ENCODE assay signal across 8 mouse cellular contexts in the genomic region with DNA sequence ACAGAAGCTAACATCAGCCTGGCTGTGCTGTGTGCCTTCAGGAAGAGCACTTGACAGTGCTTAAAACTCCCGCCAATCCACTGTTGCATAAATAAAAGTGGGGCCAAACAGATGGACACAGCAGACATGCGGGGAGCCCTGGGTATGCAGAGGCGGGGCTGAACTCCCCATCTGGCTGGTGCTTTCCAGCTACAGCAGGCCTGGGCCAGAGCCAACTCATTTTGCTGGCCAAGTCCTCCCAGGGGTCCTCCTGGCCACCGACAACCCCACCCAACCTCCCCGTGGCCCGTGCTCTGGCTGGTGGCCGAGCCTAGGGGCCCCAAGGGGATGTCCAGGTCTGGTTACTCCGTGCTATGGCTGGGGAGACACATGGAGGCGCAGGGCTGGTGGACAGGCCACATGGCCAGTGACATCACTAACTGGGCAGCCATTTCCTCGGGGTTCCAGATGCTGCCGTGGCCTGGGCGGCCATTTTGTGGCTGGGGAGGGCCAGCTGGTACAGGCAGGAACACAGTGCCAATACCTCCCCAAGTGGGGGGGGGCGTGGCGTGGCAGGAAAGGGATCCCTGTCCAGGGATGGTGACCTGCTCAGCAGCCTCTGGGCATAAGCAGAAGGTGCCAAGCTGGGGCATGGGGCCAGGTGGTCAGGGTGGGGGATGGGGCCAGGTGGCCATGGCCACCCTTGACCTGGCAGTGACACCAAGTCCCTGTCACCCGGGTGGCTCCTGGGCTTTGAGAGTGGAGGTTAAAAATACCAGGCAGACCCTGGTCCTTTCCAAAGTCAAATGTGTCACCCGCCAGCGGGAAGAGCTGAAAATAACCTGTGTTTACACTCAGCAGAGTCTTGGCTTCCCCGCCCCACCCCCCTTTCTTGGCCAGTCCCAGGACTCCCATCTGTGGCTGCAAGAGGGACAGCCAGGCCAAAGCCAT. TPM values are rescaled to one million over a fixed set of nuclear protein-coding genes. Genes with fewer than 3 reads are reported as not detected.
DNase-seq lines count a peak whose midpoint lies in the region; TF ChIP-seq lines count a peak whose summit lies in the region.

No protein-coding gene starts in this region.

- H3K4me3 ChIP-seq in testis, adult 2 months (ENCODE audit: control insufficient read depth, low read depth, low read length) = no peak overlapping the region
- peak overlapping the region; percentile 7; the same call in 1 of the 2 replicates for H3K4me3 ChIP-seq in forebrain, embryonic 10.5 days

- H3K27ac ChIP-seq in testis, adult 2 months (ENCODE audit: control insufficient read depth, insufficient read depth, low read depth, low read length) = peak overlapping the region; percentile 77
- peak overlapping the region; percentile 62 for H3K27ac ChIP-seq in forebrain, embryonic 10.5 days

- TF ChIP-seq CTCF in testis, adult 2 months (IDR thresholded peaks at IDR 0.05; ENCODE audit: control insufficient read depth, insufficient read depth, insufficient replicate concordance, low read depth, low read length) = no peak

- intact Hi-C loops in heart, postnatal 10 days (cut with DNase I) = loop anchor here (2.0 kb wide), 1 partner anchor 13 kb away; no protein-coding TSS in a partner anchor

- no peaks in the 10 kb centered on the region for H3K36me3 ChIP-seq in testis, adult 2 months (ENCODE audit: control insufficient read depth, insufficient read depth, low read length)
- no peaks in the 10 kb centered on the region for H3K36me3 ChIP-seq in forebrain, embryonic 10.5 days (replicated peaks)

- H3K27me3 ChIP-seq in testis, adult 2 months (ENCODE audit: control insufficient read depth, insufficient read depth, low read length) = no peaks in the 10 kb centered on the region
- H3K27me3 ChIP-seq in forebrain, embryonic 10.5 days (ENCODE audit: poor library complexity, severe bottlenecking) = peaks cover 27% of the 10 kb centered on the region

- 89% methylated on average over 18 of the region's 18 CpGs for WGBS in forebrain, embryonic 10.5 days

- H3K9me3 ChIP-seq in forebrain, embryonic 10.5 days = no peaks in the 10 kb centered on the region

- TF ChIP-seq POLR2A in testis, adult 2 months (IDR thresholded peaks at IDR 0.05; ENCODE audit: control insufficient read depth, low read depth, low read length) = no peak; the same call in 1 of the 2 replicates

- DNase-seq in testis, postnatal 14 days (ENCODE audit: low spot score) = no peak
- DNase-seq in forebrain, embryonic 10.5 days (ENCODE audit: extremely low spot score, low spot score) = no peak
- DNase-seq in heart, postnatal 10 days = peak; percentile 95 to 96
- DNase-seq in kidney, postnatal 36 days = peak; percentile 90 to 92
- DNase-seq in lung, postnatal 10 days = peak; percentile 90
- peak; percentile 59 for DNase-seq in right cerebral cortex, postnatal 4 days
- no peak for DNase-seq in spleen, adult 12 weeks (ENCODE audit: low spot score)

- peaks cover 39% of the 10 kb centered on the region for H3K4me1 ChIP-seq in testis, adult 2 months (ENCODE audit: control insufficient read depth, insufficient read depth, low read length)
- peaks cover 100% of the 10 kb centered on the region for H3K4me1 ChIP-seq in forebrain, embryonic 10.5 days

RNA-seq across cellular contexts. Expression of gene Smim24, which starts 18.9 kb away (rescaled TPM):
- polyA plus RNA-seq in testis, adult 2 months (2012; rRNA removed) = 3,568 and 3,612 TPM in 2 replicates
- polyA plus RNA-seq in forebrain, embryonic 10.5 days (2016; fragmentation: Nextera tagmentation; extraction: Ambion mirVana) = 1.6 and 1.9 TPM in 2 replicates
- 1 to 10 TPM; 1.3 to 2.2 TPM for total RNA-seq in heart, postnatal 10 days (2021)

RNA-seq across cellular contexts. Expression of gene Gm48552, which starts 22.9 kb away (rescaled TPM):
- polyA plus RNA-seq in testis, adult 2 months (2012; rRNA removed) = 0.65 TPM in 1 of 2 replicates, not detected in the other
- polyA plus RNA-seq in forebrain, embryonic 10.5 days (2016; fragmentation: Nextera tagmentation; extraction: Ambion mirVana) = 0.78 and 1.4 TPM in 2 replicates
- total RNA-seq in heart, postnatal 10 days (2021) = under 1 TPM; 0.77 to 0.98 TPM

RNA-seq across cellular contexts. Expression of gene Gm48551, which starts 27.5 kb away (rescaled TPM):
- 1.2 and 1.6 TPM in 2 replicates for polyA plus RNA-seq in testis, adult 2 months (2012; rRNA removed)
- 2.6 and 3.1 TPM in 2 replicates for polyA plus RNA-seq in forebrain, embryonic 10.5 days (2016; fragmentation: Nextera tagmentation; extraction: Ambion mirVana)
- total RNA-seq in heart, postnatal 10 days (2021) = under 1 TPM; 0.74 to 0.87 TPM

RNA-seq across cellular contexts. Expression of gene Dohh, which starts 27.5 kb away (rescaled TPM):
- 38.5 and 46.3 TPM in 2 replicates for polyA plus RNA-seq in testis, adult 2 months (2012; rRNA removed)
- polyA plus RNA-seq in forebrain, embryonic 10.5 days (2016; fragmentation: Nextera tagmentation; extraction: Ambion mirVana) = 96.8 and 97.9 TPM in 2 replicates
- 10 to 100 TPM; 53.2 to 57.5 TPM for total RNA-seq in heart, postnatal 10 days (2021)

RNA-seq across cellular contexts. Expression of gene Fzr1, which starts 33.4 kb away (rescaled TPM):
- 161 and 178 TPM in 2 replicates for polyA plus RNA-seq in testis, adult 2 months (2012; rRNA removed)
- 135 and 139 TPM in 2 replicates for polyA plus RNA-seq in forebrain, embryonic 10.5 days (2016; fragmentation: Nextera tagmentation; extraction: Ambion mirVana)
- 10 to 100 TPM; 39.7 to 41.2 TPM for total RNA-seq in heart, postnatal 10 days (2021)

Comparison
In these comparisons a context has a peak if more than half of its experiments do, and no peak if none do; other contexts are left out.
1. DNase-seq: peak in heart, postnatal 10 days (2 of 2), kidney, postnatal 36 days (2 of 2), lung, postnatal 10 days (single experiment) and right cerebral cortex, postnatal 4 days (single experiment); none in testis, postnatal 14 days (single experiment), forebrain, embryonic 10.5 days (single experiment) and spleen, adult 12 weeks (single experiment).
2. RNA of gene Smim24, which starts 18.9 kb away (polyA plus RNA-seq): 3,568 to 3,612 TPM in testis, adult 2 months; 1.6 to 1.9 TPM in forebrain, embryonic 10.5 days; every median in the first group is over 1,000 times any median in the second.